Comparison of ENCODE assay signal across 17 mouse cellular contexts in the genomic region with DNA sequence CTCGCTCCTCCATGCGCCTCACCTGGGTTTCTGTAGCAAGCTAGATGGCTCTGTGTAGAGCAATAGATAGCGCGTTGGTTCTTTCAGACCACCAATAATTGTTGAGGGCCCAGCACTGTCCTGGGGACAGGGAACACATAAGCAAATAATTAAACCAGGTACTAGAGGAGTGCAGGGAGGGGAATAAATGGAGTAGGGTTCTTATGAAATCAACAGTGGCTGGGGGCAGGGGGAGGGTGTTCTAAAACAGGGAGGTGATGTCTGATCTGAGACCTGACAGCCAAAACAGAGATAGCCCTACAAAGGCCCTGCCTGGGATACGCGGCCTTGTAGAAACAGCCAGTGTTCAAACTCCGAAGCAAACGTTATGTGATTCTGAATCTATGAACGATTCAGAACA. TPM values are rescaled to one million over a fixed set of nuclear protein-coding genes. Genes with fewer than 3 reads are reported as not detected.
A peak's percentile ranks its signal among the peaks of the same experiment; 100 is the strongest.
DNase-seq lines count a peak whose midpoint lies in the region; ATAC-seq and TF ChIP-seq lines count a peak whose summit lies in the region.
"Had no signal": no experiment of that assay in that cellular context is flagged by ENCODE, and none has a peak within 500 bp of the region (broad histone marks: within the 10 kb centered on the region; RNA-seq: fewer than 3 reads in every experiment).

No protein-coding gene starts in this region.

- no peaks in the 10 kb centered on the region for H3K27me3 ChIP-seq in heart, embryonic 12.5 days (replicated peaks)
- H3K27me3 ChIP-seq in hindbrain, embryonic 15.5 days = no peaks in the 10 kb centered on the region
- H3K27me3 ChIP-seq in hindbrain, postnatal 0 days (ENCODE audit: insufficient read depth, low read length) = no peaks in the 10 kb centered on the region
- no peaks in the 10 kb centered on the region for H3K27me3 ChIP-seq in midbrain, embryonic 13.5 days
- no peaks in the 10 kb centered on the region for H3K27me3 ChIP-seq in midbrain, embryonic 10.5 days (ENCODE audit: low read depth, poor library complexity, severe bottlenecking)
- H3K27me3 ChIP-seq in neural tube, embryonic 14.5 days (ENCODE audit: control insufficient read depth, insufficient read depth, low read length) = no peaks in the 10 kb centered on the region
- H3K27me3 ChIP-seq: Patski had no signal

- intact Hi-C loops in heart, postnatal 36 days (cut with DNase I) = no loop called here

- no peaks in the 10 kb centered on the region for H3K36me3 ChIP-seq in heart, embryonic 12.5 days
- no peaks in the 10 kb centered on the region for H3K36me3 ChIP-seq in hindbrain, embryonic 15.5 days
- H3K36me3 ChIP-seq in hindbrain, postnatal 0 days (ENCODE audit: insufficient read depth, low read length) = no peaks in the 10 kb centered on the region
- no peaks in the 10 kb centered on the region for H3K36me3 ChIP-seq in midbrain, embryonic 13.5 days
- no peaks in the 10 kb centered on the region for H3K36me3 ChIP-seq in midbrain, embryonic 10.5 days
- no peaks in the 10 kb centered on the region for H3K36me3 ChIP-seq in neural tube, embryonic 14.5 days (ENCODE audit: control insufficient read depth, insufficient read depth, low read length)

- H3K27ac ChIP-seq in heart, embryonic 12.5 days (ENCODE audit: poor library complexity, severe bottlenecking) = peak overlapping the region; percentile 63
- H3K27ac ChIP-seq in hindbrain, embryonic 15.5 days (replicated peaks) = peak overlapping the region; percentile 61
- no peak overlapping the region for H3K27ac ChIP-seq in hindbrain, postnatal 0 days
- peak overlapping the region; percentile 35 for H3K27ac ChIP-seq in midbrain, embryonic 13.5 days
- no peak overlapping the region for H3K27ac ChIP-seq in midbrain, embryonic 10.5 days (replicated peaks)
- peak overlapping the region; percentile 17; the same call in 1 of the 2 replicates for H3K27ac ChIP-seq in neural tube, embryonic 14.5 days (ENCODE audit: low read depth, low read length)
- H3K27ac ChIP-seq: gastrocnemius, adult 2 months had no signal

- peak overlapping the region; percentile 49; the same call in 1 of the 2 replicates for H3K9ac ChIP-seq in heart, embryonic 12.5 days
- H3K9ac ChIP-seq in hindbrain, embryonic 15.5 days = no peak overlapping the region
- H3K9ac ChIP-seq in hindbrain, postnatal 0 days (replicated peaks; ENCODE audit: low read length) = no peak overlapping the region
- no peak overlapping the region for H3K9ac ChIP-seq in midbrain, embryonic 13.5 days (replicated peaks)
- no peak overlapping the region for H3K9ac ChIP-seq in neural tube, embryonic 14.5 days (replicated peaks; ENCODE audit: low read depth, low read length)
- H3K9ac ChIP-seq: forebrain, postnatal 0 days; lung, embryonic 14.5 days had no signal

- H3K4me3 ChIP-seq in heart, embryonic 12.5 days = no peak overlapping the region
- H3K4me3 ChIP-seq in hindbrain, embryonic 15.5 days = no peak overlapping the region
- H3K4me3 ChIP-seq in hindbrain, postnatal 0 days (ENCODE audit: low read length) = no peak overlapping the region
- no peak overlapping the region for H3K4me3 ChIP-seq in midbrain, embryonic 13.5 days (replicated peaks)
- H3K4me3 ChIP-seq in midbrain, embryonic 10.5 days = no peak overlapping the region
- H3K4me3 ChIP-seq in neural tube, embryonic 14.5 days (ENCODE audit: low read depth, low read length) = no peak overlapping the region
- H3K4me3 ChIP-seq: gastrocnemius, adult 2 months; megakaryocyte, embryonic 14.5 days had no signal

- no peak for TF ChIP-seq CTCF in hindbrain, postnatal 0 days (IDR thresholded peaks at IDR 0.05; ENCODE audit: low read depth)

- H3K4me1 ChIP-seq in heart, embryonic 12.5 days (replicated peaks) = peaks cover 69% of the 10 kb centered on the region
- peaks cover 18% of the 10 kb centered on the region for H3K4me1 ChIP-seq in hindbrain, embryonic 15.5 days (replicated peaks)
- H3K4me1 ChIP-seq in hindbrain, postnatal 0 days (ENCODE audit: insufficient read depth, low read length) = 0 out of 2 replicates have a peak, but pooled peaks cover 12% of the 10 kb centered on the region
- H3K4me1 ChIP-seq in midbrain, embryonic 13.5 days (replicated peaks) = peaks cover 49% of the 10 kb centered on the region
- peaks cover 56% of the 10 kb centered on the region for H3K4me1 ChIP-seq in midbrain, embryonic 10.5 days
- peaks cover 4% of the 10 kb centered on the region; the same call in 1 of the 2 replicates for H3K4me1 ChIP-seq in neural tube, embryonic 14.5 days (ENCODE audit: control insufficient read depth, insufficient read depth, low read length)

- WGBS in heart, embryonic 12.5 days = 61% methylated on average over 9 of the region's 9 CpGs
- WGBS in hindbrain, embryonic 15.5 days = 79% methylated on average over 9 of the region's 9 CpGs
- WGBS in hindbrain, postnatal 0 days = 78% methylated on average over 9 of the region's 9 CpGs
- 83% methylated on average over 9 of the region's 9 CpGs for WGBS in midbrain, embryonic 13.5 days
- 89% methylated on average over 9 of the region's 9 CpGs for WGBS in midbrain, embryonic 10.5 days
- 72% methylated on average over 9 of the region's 9 CpGs for WGBS in neural tube, embryonic 14.5 days

- no peak for DNase-seq in heart, postnatal 36 days
- no peak for DNase-seq in hindbrain, postnatal 0 days (ENCODE audit: low spot score)
- DNase-seq in midbrain, embryonic 10.5 days (ENCODE audit: low spot score) = no peak
- no peak for DNase-seq in adrenal gland, adult 8-10 months
- DNase-seq: B cell, adult 2 months; forebrain, postnatal 0 days; gastrocnemius, adult 2 months; kidney, adult 18-20 months; lung, embryonic 14.5 days; right cerebral cortex, postnatal 25 days; thymus, adult 18-20 months had no signal

- peak overlapping the region; percentile 2; the same call in 1 of the 2 replicates for H3K4me2 ChIP-seq in heart, embryonic 12.5 days
- no peak overlapping the region for H3K4me2 ChIP-seq in hindbrain, embryonic 15.5 days
- H3K4me2 ChIP-seq in hindbrain, postnatal 0 days (ENCODE audit: low read depth, low read length) = no peak overlapping the region
- no peak overlapping the region for H3K4me2 ChIP-seq in midbrain, embryonic 13.5 days (replicated peaks)
- no peak overlapping the region for H3K4me2 ChIP-seq in neural tube, embryonic 14.5 days (ENCODE audit: low read depth, low read length)
- H3K4me2 ChIP-seq: lung, embryonic 14.5 days had no signal

- no peak for ATAC-seq in heart, embryonic 12.5 days (ENCODE audit: insufficient number of reproducible peaks, low FRiP score)
- ATAC-seq in hindbrain, embryonic 15.5 days (ENCODE audit: low FRiP score, low read depth) = no peak
- ATAC-seq in hindbrain, postnatal 0 days = no peak
- no peak for ATAC-seq in midbrain, embryonic 13.5 days
- no peak for ATAC-seq in neural tube, embryonic 14.5 days (ENCODE audit: low read depth)
- ATAC-seq: forebrain, postnatal 0 days; Patski had no signal

- H3K9me3 ChIP-seq in heart, embryonic 12.5 days (replicated peaks) = no peaks in the 10 kb centered on the region
- H3K9me3 ChIP-seq in hindbrain, embryonic 15.5 days = no peaks in the 10 kb centered on the region
- H3K9me3 ChIP-seq in hindbrain, postnatal 0 days (ENCODE audit: low read length) = no peaks in the 10 kb centered on the region
- H3K9me3 ChIP-seq in midbrain, embryonic 13.5 days = no peaks in the 10 kb centered on the region
- no peaks in the 10 kb centered on the region for H3K9me3 ChIP-seq in midbrain, embryonic 10.5 days (replicated peaks)
- H3K9me3 ChIP-seq in neural tube, embryonic 14.5 days (ENCODE audit: control insufficient read depth, low read length) = no peaks in the 10 kb centered on the region
- H3K9me3 ChIP-seq: megakaryocyte, embryonic 14.5 days had no signal

RNA-seq across cellular contexts. Expression of a gene that starts 56.0 kb away (rescaled TPM):
- 16.3 and 16.8 TPM in 2 replicates for polyA plus RNA-seq in heart, embryonic 12.5 days (2016; fragmentation: Nextera tagmentation; extraction: Ambion mirVana)
- 10 to 100 TPM in 1 of 2 experiments, 1 to 10 TPM in 1; 6.0 to 10.0 TPM for total RNA-seq in heart, postnatal 36 days (2021)
- polyA plus RNA-seq in hindbrain, embryonic 15.5 days (2015; fragmentation: Nextera tagmentation; extraction: Ambion mirVana) = 11.7 and 12.6 TPM in 2 replicates
- total RNA-seq in hindbrain, postnatal 0 days (2014; rRNA removed) = 13.0 and 13.4 TPM in 2 replicates
- polyA plus RNA-seq in hindbrain, postnatal 0 days (2015; fragmentation: Nextera tagmentation; extraction: Ambion mirVana) = 9.9 and 10.7 TPM in 2 replicates
- polyA plus RNA-seq in midbrain, embryonic 13.5 days (2015; fragmentation: Nextera tagmentation; extraction: Ambion mirVana) = 12.4 and 12.7 TPM in 2 replicates
- 2.3 and 3.0 TPM in 2 replicates for polyA plus RNA-seq in midbrain, embryonic 10.5 days (2016; fragmentation: Nextera tagmentation; extraction: Ambion mirVana)
- polyA plus RNA-seq in neural tube, embryonic 14.5 days (2014; fragmentation: Nextera tagmentation; extraction: Ambion mirVana) = 12.7 and 16.0 TPM in 2 replicates
- total RNA-seq in adrenal gland, adult 8-10 months (2022) = 10 to 100 TPM; 39.9 to 74.9 (median 58.7) TPM

RNA-seq across cellular contexts. Expression of a gene that starts 58.5 kb away (rescaled TPM):
- 23.3 and 23.5 TPM in 2 replicates for polyA plus RNA-seq in heart, embryonic 12.5 days (2016; fragmentation: Nextera tagmentation; extraction: Ambion mirVana)
- total RNA-seq in heart, postnatal 36 days (2021) = 1 to 10 TPM; 9.0 to 9.7 TPM
- 14.0 and 15.9 TPM in 2 replicates for polyA plus RNA-seq in hindbrain, embryonic 15.5 days (2015; fragmentation: Nextera tagmentation; extraction: Ambion mirVana)
- 31.3 and 39.2 TPM in 2 replicates for total RNA-seq in hindbrain, postnatal 0 days (2014; rRNA removed)
- 13.5 and 13.6 TPM in 2 replicates for polyA plus RNA-seq in hindbrain, postnatal 0 days (2015; fragmentation: Nextera tagmentation; extraction: Ambion mirVana)
- polyA plus RNA-seq in midbrain, embryonic 13.5 days (2015; fragmentation: Nextera tagmentation; extraction: Ambion mirVana) = 14.9 and 15.4 TPM in 2 replicates
- polyA plus RNA-seq in midbrain, embryonic 10.5 days (2016; fragmentation: Nextera tagmentation; extraction: Ambion mirVana) = 25.4 and 27.3 TPM in 2 replicates
- 11.4 and 15.6 TPM in 2 replicates for polyA plus RNA-seq in neural tube, embryonic 14.5 days (2014; fragmentation: Nextera tagmentation; extraction: Ambion mirVana)
- 10 to 100 TPM; 32.3 to 46.1 (median 44.7) TPM for total RNA-seq in adrenal gland, adult 8-10 months (2022)

Comparison
In these comparisons a context has a peak if more than half of its experiments do, and no peak if none do; other contexts are left out.
1. H3K27ac ChIP-seq: peak in heart, embryonic 12.5 days (single experiment), hindbrain, embryonic 15.5 days (single experiment), midbrain, embryonic 13.5 days (single experiment) and neural tube, embryonic 14.5 days (single experiment); none in hindbrain, postnatal 0 days (single experiment) and midbrain, embryonic 10.5 days (single experiment).